Mouse (Mus musculus) forebrain, embryonic 14.5 days (tissue): Measurements from ENCODE around the gene C9orf72. TPM values are rescaled to one million over a fixed set of nuclear protein-coding genes. Genes with fewer than 3 reads are reported as not detected.

ENCODE experiments used
- ATAC-seq: fragments of 200-750 bp; cut with Nextera tagmentation; 2 replicates; pipeline ENCODE4 v1.8.0; 2017; ENCODE audit warnings: mild to moderate bottlenecking, moderate library complexity
- DNase-seq: peaks from one replicate; pipeline ENCODE4 v3.0.0-alpha.2; 2015; ENCODE audit warnings: low spot score
- H3K27ac ChIP-seq: fragments of 300-500 bp; sonication (generic); 2 replicates; pipeline ENCODE4 v1.5.1; 2014; ENCODE audit warnings: low read depth, mild to moderate bottlenecking, control low read depth, low read length, moderate library complexity
- H3K27me3 ChIP-seq: fragments of 300-500 bp; sonication (generic); replicated peaks from 2 replicates; pipeline ENCODE4 v1.6.1; 2014; ENCODE audit warnings: low read length, control low read depth, mixed read lengths; ENCODE audit not compliant: control insufficient read depth, insufficient read depth
- H3K36me3 ChIP-seq: fragments of 300-500 bp; sonication (generic); 2 replicates; pipeline ENCODE4 v1.6.1; 2014; ENCODE audit warnings: low read length, control low read depth; ENCODE audit not compliant: control insufficient read depth, insufficient read depth
- H3K4me1 ChIP-seq: fragments of 300-500 bp; sonication (generic); 2 replicates; pipeline ENCODE4 v1.6.1; 2014; ENCODE audit warnings: antibody characterized with exemption, low read length, control low read depth; ENCODE audit not compliant: control insufficient read depth, insufficient read depth
- H3K4me2 ChIP-seq: fragments of 300-500 bp; sonication (generic); 2 replicates; pipeline ENCODE4 v1.6.1; 2014; ENCODE audit warnings: mild to moderate bottlenecking, control low read depth, low read length
- H3K4me3 ChIP-seq: fragments of 300-500 bp; sonication (generic); 2 replicates; pipeline ENCODE4 v1.5.1; 2014; ENCODE audit warnings: low read depth, low read length, control low read depth
- H3K9ac ChIP-seq: fragments of 300-500 bp; sonication (generic); 2 replicates; pipeline ENCODE4 v1.6.1; 2014; ENCODE audit warnings: mild to moderate bottlenecking, low read length, control low read depth, moderate library complexity
- H3K9me3 ChIP-seq: fragments of 300-500 bp; sonication (generic); replicated peaks from 2 replicates; pipeline ENCODE4 v1.6.1; 2016; ENCODE audit warnings: low read length, control low read depth, mixed read lengths; ENCODE audit not compliant: control insufficient read depth
- WGBS: fragments of 180-500 bp; shearing (Covaris S2); extraction: QIAGEN DNeasy Blood & Tissue Kit; methylation state at CpG from one replicate; pipeline ENCODE4 v1.1.7; 2014; 5-methylcytosine and 5-hydroxymethylcytosine counted together
- polyA plus RNA-seq: library from polyadenylated mRNA; unstranded; fragments of >200 nt; fragmentation: Nextera tagmentation; extraction: Ambion mirVana; gene quantifications from 2 replicates; pipeline ENCODE4 v1.2.1, GENCODE M21; 2014

Gene C9orf72
- polyA plus RNA-seq, 1 experiment from 2014 or later, result 51.4 TPM

- DNase-seq, result no peak
- H3K9ac ChIP-seq, result no peak overlapping the region
- H3K9me3 ChIP-seq, result no peaks in the 10 kb centered on the region
- H3K4me2 ChIP-seq, result no peak overlapping the region
- no peak overlapping the region for H3K27ac ChIP-seq
- H3K4me3 ChIP-seq, result no peak overlapping the region
- WGBS, result 82% methylated on average over 3 of the region's 3 CpGs
- H3K4me1 ChIP-seq, result no peaks in the 10 kb centered on the region
- H3K27me3 ChIP-seq, result no peaks in the 10 kb centered on the region
- no peaks in the 10 kb centered on the region for H3K36me3 ChIP-seq
- no peak for ATAC-seq
Observed at GRCm38 (mm10) chr4:35165947-35166346, 60.0 kb downstream of the C9orf72 start.

- no peaks in the 10 kb centered on the region for H3K27me3 ChIP-seq
- no peaks in the 10 kb centered on the region for H3K4me1 ChIP-seq
- no peak overlapping the region for H3K27ac ChIP-seq
- H3K36me3 ChIP-seq, result no peaks in the 10 kb centered on the region
- no peak overlapping the region for H3K4me2 ChIP-seq
- H3K9me3 ChIP-seq, result no peaks in the 10 kb centered on the region
- DNase-seq (no peak), ATAC-seq (no peak)
- H3K9ac ChIP-seq, result no peak overlapping the region
- no peak overlapping the region for H3K4me3 ChIP-seq
- 80% methylated on average over 2 of the region's 2 CpGs for WGBS
Observed at GRCm38 (mm10) chr4:35165275-35165674, 60.7 kb downstream of the C9orf72 start.

DNA sequence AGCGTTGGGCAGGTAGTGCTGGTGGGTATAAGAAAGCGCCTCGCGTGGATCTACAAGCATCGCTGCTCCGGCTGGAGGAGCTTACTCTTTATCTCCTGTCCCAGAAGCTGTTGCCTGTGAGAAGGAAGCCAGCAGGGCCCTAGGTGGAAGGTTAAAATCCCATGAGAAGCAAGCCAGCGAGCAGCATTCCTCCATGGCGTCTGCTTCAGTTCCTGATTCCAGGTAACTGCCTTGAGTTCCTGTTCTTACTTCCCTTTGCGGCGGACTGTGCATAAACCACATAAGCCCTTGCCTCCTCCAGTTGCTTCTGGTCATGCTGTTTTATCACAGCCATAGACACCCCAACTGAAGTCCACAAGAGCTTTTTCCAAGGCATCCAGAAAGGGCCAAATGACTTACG, 68.2 kb downstream of the C9orf72 start:
- H3K4me1 ChIP-seq, result peaks cover 5% of the 10 kb centered on the region; the same call in 1 of the 2 replicates
- 0 out of 2 replicates have a peak, but pooled peaks cover 3% of the 10 kb centered on the region for H3K27me3 ChIP-seq
- H3K9ac ChIP-seq, result no peak overlapping the region
- no peaks in the 10 kb centered on the region for H3K36me3 ChIP-seq
- H3K4me2 ChIP-seq, result no peak overlapping the region
- DNase-seq (no peak), ATAC-seq (no peak)
- H3K27ac ChIP-seq, result no peak overlapping the region
- no peak overlapping the region for H3K4me3 ChIP-seq
- no peaks in the 10 kb centered on the region for H3K9me3 ChIP-seq
- 66% methylated on average over 11 of the region's 11 CpGs for WGBS

GRCm38 (mm10) chr4:35156751-35157611, 69.0 kb downstream of the C9orf72 start, which contains the start of gene Mob3b:
Gene Mob3b, minus strand, starts transcription at chr4:35157484.
- Histone ChIP-seq H3K4me1 (peaks cover 5% of the 10 kb centered on the region; the same call in 1 of the 2 replicates), H3K27ac (peak within 1 kb of the TSS; percentile 45; the same call in 1 of the 2 replicates), H3K4me3 (peak within 1 kb of the TSS; percentile 53), H3K4me2 (peak within 1 kb of the TSS; percentile 79), H3K27me3 (0 out of 2 replicates have a peak, but pooled peaks cover 3% of the 10 kb centered on the region), H3K9ac (peak within 1 kb of the TSS; percentile 60), H3K9me3 (no peaks in the 10 kb centered on the region), H3K36me3 (no peaks in the 10 kb centered on the region)
- DNase-seq, result peak; percentile 86
- ATAC-seq, result peak; percentile 91
- under 1% methylated on average over 50 of the region's 50 CpGs for WGBS

DNA sequence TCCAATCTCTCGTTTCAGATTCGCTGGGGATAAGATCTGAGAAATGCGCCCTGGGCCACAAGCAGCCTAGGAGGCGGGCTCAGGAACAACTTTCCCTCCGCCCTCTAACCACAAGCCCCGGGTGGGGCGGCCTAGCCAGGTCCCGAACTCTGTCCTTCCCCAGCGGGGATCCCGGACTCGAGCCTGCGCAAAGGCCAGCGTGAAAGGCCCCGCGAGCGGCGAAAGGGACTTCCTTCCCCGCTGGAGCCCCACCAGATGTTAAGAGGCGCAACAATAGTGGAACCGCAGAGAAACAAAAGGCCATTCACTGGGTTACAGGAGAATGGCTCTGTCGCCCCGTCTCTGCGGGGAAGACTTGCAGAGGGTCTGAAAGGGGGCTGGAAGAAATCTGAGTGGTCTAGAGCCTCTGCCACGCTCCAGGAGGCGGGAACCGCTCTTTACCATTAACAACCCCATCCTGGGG, 69.8 kb downstream of the C9orf72 start:
- H3K27ac ChIP-seq, result peak overlapping the region; percentile 45; the same call in 1 of the 2 replicates
- peak overlapping the region; percentile 60 for H3K9ac ChIP-seq

DNA sequence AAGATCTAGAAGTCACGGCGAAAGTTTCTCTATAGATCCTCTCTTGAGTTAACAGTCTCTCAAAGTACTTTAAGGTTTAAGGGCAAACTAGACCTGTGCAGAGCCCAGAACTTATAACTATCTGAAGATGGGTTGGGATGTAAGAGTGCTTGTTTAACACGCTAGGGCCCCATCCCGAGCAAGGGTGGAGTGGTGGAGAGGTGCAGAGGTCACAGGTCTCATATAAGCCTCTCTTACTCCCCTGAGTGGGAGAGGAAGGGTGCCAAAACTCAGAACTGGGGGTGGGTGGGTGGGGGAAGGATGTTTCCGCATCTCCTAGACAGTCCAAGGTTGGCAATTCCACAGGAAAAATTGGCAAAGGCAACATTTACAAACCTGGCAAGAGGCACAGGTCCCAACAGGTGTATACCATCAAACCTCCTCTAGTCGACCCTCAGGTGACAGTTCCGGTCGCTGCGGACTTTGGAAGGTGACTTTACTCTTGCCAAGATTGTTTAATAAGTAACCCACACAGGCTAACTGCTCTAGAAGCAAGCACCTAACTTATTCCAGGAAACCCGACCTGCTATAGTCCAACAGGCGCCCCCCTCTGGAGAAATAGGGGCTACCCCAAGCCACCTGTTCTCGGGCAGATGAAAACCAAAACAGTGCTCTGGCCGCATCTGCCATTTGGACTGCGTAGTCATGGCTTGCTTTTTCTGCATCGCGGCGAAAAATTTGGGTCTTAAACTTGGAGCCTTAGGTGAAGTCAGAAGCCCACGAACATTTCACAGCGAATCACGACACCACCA, 70.6 kb downstream of the C9orf72 start:
- Histone ChIP-seq H3K36me3 (no peaks in the 10 kb centered on the region), H3K4me2 (peak overlapping the region; percentile 79), H3K4me1 (peaks cover 5% of the 10 kb centered on the region; the same call in 1 of the 2 replicates), H3K9me3 (no peaks in the 10 kb centered on the region), H3K27ac (peak overlapping the region; percentile 45; the same call in 1 of the 2 replicates), H3K9ac (peak overlapping the region; percentile 60), H3K4me3 (peak overlapping the region; percentile 53), H3K27me3 (0 out of 2 replicates have a peak, but pooled peaks cover 3% of the 10 kb centered on the region)
- WGBS, result 27% methylated on average over 20 of the region's 20 CpGs
- ATAC-seq (no peak), DNase-seq (peak; percentile 44)

More for the DNA sequence above, 69.8 kb downstream of the C9orf72 start:
- ATAC-seq, result peak; percentile 82
- Histone ChIP-seq H3K4me1 (peaks cover 5% of the 10 kb centered on the region; the same call in 1 of the 2 replicates), H3K4me2 (peak overlapping the region; percentile 79), H3K36me3 (no peaks in the 10 kb centered on the region), H3K27me3 (0 out of 2 replicates have a peak, but pooled peaks cover 3% of the 10 kb centered on the region), H3K9me3 (no peaks in the 10 kb centered on the region), H3K4me3 (peak overlapping the region; percentile 53)
- WGBS, result under 1% methylated on average over 26 of the region's 26 CpGs
- peak; percentile 55 for DNase-seq

DNA sequence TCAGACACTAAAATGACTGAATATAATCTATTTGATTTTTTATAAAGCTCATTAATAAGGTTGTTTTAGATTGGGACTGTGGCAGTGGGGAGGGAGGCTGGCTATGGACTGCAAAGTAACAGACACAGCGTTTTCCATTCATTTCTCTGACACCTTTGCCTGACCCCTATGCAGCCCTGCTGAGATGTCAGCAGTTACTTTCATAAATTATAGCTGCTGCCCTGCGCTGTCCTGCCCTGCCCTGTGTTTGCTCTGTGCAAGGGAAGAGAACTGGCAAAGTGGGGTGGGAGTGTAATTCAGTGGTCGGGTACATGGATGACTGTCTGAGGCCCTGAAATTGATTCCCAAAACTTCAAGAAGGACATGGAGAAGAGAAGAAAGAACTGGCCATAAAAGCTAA, 71.9 kb downstream of the C9orf72 start:
- Histone ChIP-seq H3K27me3 (0 out of 2 replicates have a peak, but pooled peaks cover 3% of the 10 kb centered on the region), H3K4me2 (no peak overlapping the region), H3K27ac (no peak overlapping the region), H3K4me3 (no peak overlapping the region), H3K9ac (no peak overlapping the region), H3K36me3 (no peaks in the 10 kb centered on the region), H3K4me1 (peaks cover 5% of the 10 kb centered on the region; the same call in 1 of the 2 replicates), H3K9me3 (no peaks in the 10 kb centered on the region)
- DNase-seq (no peak), ATAC-seq (no peak)
- 60% methylated on average over 3 of the region's 3 CpGs for WGBS

- H3K9ac ChIP-seq, result no peak within 1 kb of the TSS
- DNase-seq, result no peak
- peaks cover 5% of the 10 kb centered on the region; the same call in 1 of the 2 replicates for H3K4me1 ChIP-seq
- H3K9me3 ChIP-seq, result no peaks in the 10 kb centered on the region
- H3K27me3 ChIP-seq, result no peaks in the 10 kb centered on the region
- H3K27ac ChIP-seq, result no peak within 1 kb of the TSS
- no peak within 1 kb of the TSS for H3K4me3 ChIP-seq
- ATAC-seq, result no peak
- WGBS, result 90% methylated on average over 4 of the region's 4 CpGs
- no peak within 1 kb of the TSS for H3K4me2 ChIP-seq
- H3K36me3 ChIP-seq, result no peaks in the 10 kb centered on the region
Observed at GRCm38 (mm10) chr4:35151756-35152155, 74.2 kb downstream of the C9orf72 start, which contains the start of gene Ifnk. Gene Ifnk, plus strand, starts transcription at chr4:35152056.
